8 mouse cellular contexts compared by ENCODE assay signal in genomic region chr9:36795556-36795955, GRCm38 (mm10). TPM values are rescaled to one million over a fixed set of nuclear protein-coding genes. Genes with fewer than 3 reads are reported as not detected.
DNase-seq lines count a peak whose midpoint lies in the region; ATAC-seq and TF ChIP-seq lines count a peak whose summit lies in the region.
"Had no signal": no experiment of that assay in that cellular context is flagged by ENCODE, and none has a peak within 500 bp of the region (broad histone marks: within the 10 kb centered on the region; RNA-seq: fewer than 3 reads in every experiment).

No protein-coding gene starts in this region.

- H3K4me1 ChIP-seq in kidney, postnatal 0 days (replicated peaks; ENCODE audit: insufficient read depth, low read length) = 0 out of 2 replicates have a peak, but pooled peaks cover 4% of the 10 kb centered on the region
- H3K4me1 ChIP-seq in kidney, embryonic 14.5 days (ENCODE audit: control insufficient read depth, insufficient read depth, low read length) = peaks cover 8% of the 10 kb centered on the region; the same call in 1 of the 2 replicates
- H3K4me1 ChIP-seq in ES-E14 (ENCODE audit: control insufficient read depth in 2 of 2, insufficient read depth in 2 of 2, low read length in 2 of 2, poor library complexity in 1 of 2) = peaks cover 14 to 18% of the 10 kb centered on the region in 2 experiments
- peaks cover 16% of the 10 kb centered on the region for H3K4me1 ChIP-seq in embryonic facial prominence, embryonic 15.5 days
- peaks cover 19% of the 10 kb centered on the region for H3K4me1 ChIP-seq in midbrain, embryonic 12.5 days

- no peak overlapping the region for H3K9ac ChIP-seq in kidney, postnatal 0 days (ENCODE audit: low read depth, low read length)
- H3K9ac ChIP-seq in kidney, embryonic 14.5 days (ENCODE audit: low read depth, low read length) = no peak overlapping the region
- H3K9ac ChIP-seq in ES-E14 (ENCODE audit: insufficient read depth, low read depth, low read length, poor library complexity, severe bottlenecking) = no peak overlapping the region; the same call in 1 of the 2 replicates
- no peak overlapping the region for H3K9ac ChIP-seq in embryonic facial prominence, embryonic 15.5 days
- H3K9ac ChIP-seq in midbrain, embryonic 12.5 days (replicated peaks) = no peak overlapping the region

- 0 out of 2 replicates have a peak overlapping the region, but pooled peaks have one; percentile 93 for H3K4me2 ChIP-seq in kidney, postnatal 0 days (ENCODE audit: low read length)
- no peak overlapping the region; the same call in 1 of the 2 replicates for H3K4me2 ChIP-seq in kidney, embryonic 14.5 days (replicated peaks; ENCODE audit: low read depth, low read length)
- peak overlapping the region; percentile 72 for H3K4me2 ChIP-seq in embryonic facial prominence, embryonic 15.5 days (replicated peaks)
- H3K4me2 ChIP-seq in midbrain, embryonic 12.5 days (replicated peaks) = peak overlapping the region; percentile 92; the same call in 1 of the 2 replicates

- no peak for TF ChIP-seq CTCF in kidney, postnatal 0 days (IDR thresholded peaks at IDR 0.05; ENCODE audit: low read depth)

- peaks cover 13% of the 10 kb centered on the region; the same call in 1 of the 2 replicates for H3K36me3 ChIP-seq in kidney, postnatal 0 days (ENCODE audit: insufficient read depth, low read length)
- peaks cover 17% of the 10 kb centered on the region; the same call in 1 of the 2 replicates for H3K36me3 ChIP-seq in kidney, embryonic 14.5 days (ENCODE audit: control insufficient read depth, insufficient read depth, low read length)
- peaks cover 17% of the 10 kb centered on the region for H3K36me3 ChIP-seq in ES-E14 (ENCODE audit: control insufficient read depth, insufficient read depth, low read length, poor library complexity, severe bottlenecking)
- peaks cover 21% of the 10 kb centered on the region for H3K36me3 ChIP-seq in embryonic facial prominence, embryonic 15.5 days
- peaks cover 21% of the 10 kb centered on the region for H3K36me3 ChIP-seq in midbrain, embryonic 12.5 days

- no peak overlapping the region for H3K4me3 ChIP-seq in kidney, postnatal 0 days (replicated peaks; ENCODE audit: low read depth, low read length)
- no peak overlapping the region for H3K4me3 ChIP-seq in kidney, embryonic 14.5 days (ENCODE audit: low read length)
- peak overlapping the region; percentile 98; a peak in 3 of 4 replicates for H3K4me3 ChIP-seq in ES-E14 (ENCODE audit: insufficient read depth in 1 of 2, low read depth in 1 of 2, low read length in 2 of 2, poor library complexity in 1 of 2, severe bottlenecking in 1 of 2)
- H3K4me3 ChIP-seq in embryonic facial prominence, embryonic 15.5 days (replicated peaks) = peak overlapping the region; percentile 94
- H3K4me3 ChIP-seq in midbrain, embryonic 12.5 days = no peak overlapping the region

- H3K27ac ChIP-seq in kidney, postnatal 0 days = no peak overlapping the region
- H3K27ac ChIP-seq in kidney, embryonic 14.5 days (ENCODE audit: low read depth, low read length) = no peak overlapping the region
- H3K27ac ChIP-seq in ES-E14 (ENCODE audit: insufficient read depth, low read depth, low read length, poor library complexity, severe bottlenecking) = no peak overlapping the region; the same call in 1 of the 2 replicates
- H3K27ac ChIP-seq in embryonic facial prominence, embryonic 15.5 days (replicated peaks) = no peak overlapping the region
- H3K27ac ChIP-seq in midbrain, embryonic 12.5 days (replicated peaks) = no peak overlapping the region

- H3K9me3 ChIP-seq in kidney, postnatal 0 days (replicated peaks; ENCODE audit: low read length) = no peaks in the 10 kb centered on the region
- H3K9me3 ChIP-seq in kidney, embryonic 14.5 days (ENCODE audit: control insufficient read depth, low read length) = no peaks in the 10 kb centered on the region
- H3K9me3 ChIP-seq in ES-E14 (ENCODE audit: control insufficient read depth, insufficient read depth, low read depth, low read length) = no peaks in the 10 kb centered on the region
- H3K9me3 ChIP-seq in embryonic facial prominence, embryonic 15.5 days (replicated peaks) = no peaks in the 10 kb centered on the region
- no peaks in the 10 kb centered on the region for H3K9me3 ChIP-seq in midbrain, embryonic 12.5 days

- ATAC-seq in kidney, postnatal 0 days (replicated peaks; ENCODE audit: low FRiP score, low read depth) = no peak
- ATAC-seq in kidney, embryonic 14.5 days (ENCODE audit: low FRiP score, low TSS enrichment) = no peak
- ATAC-seq in embryonic facial prominence, embryonic 15.5 days (ENCODE audit: insufficient number of reproducible peaks, low FRiP score, low TSS enrichment, low read depth) = no peak
- no peak for ATAC-seq in midbrain, embryonic 12.5 days (ENCODE audit: low FRiP score, low read depth)
- ATAC-seq in inflammation-experienced regulatory T-cells, adult 6 months = no peak

- 65% methylated on average over 1 of the region's 1 CpGs for WGBS in kidney, postnatal 0 days
- 62% methylated on average over 1 of the region's 1 CpGs for WGBS in kidney, embryonic 14.5 days
- 68% methylated on average over 1 of the region's 1 CpGs for WGBS in embryonic facial prominence, embryonic 15.5 days
- 96% methylated on average over 1 of the region's 1 CpGs for WGBS in midbrain, embryonic 12.5 days

- in situ Hi-C loops in ES-E14 (cut with MboI; ENCODE audit: low sequenced_read_pairs in 2 of 2, unreplicated experiment in 2 of 2) = no loop called here

- no peaks in the 10 kb centered on the region for H3K27me3 ChIP-seq in kidney, postnatal 0 days (ENCODE audit: insufficient read depth, low read length)
- H3K27me3 ChIP-seq in kidney, embryonic 14.5 days (ENCODE audit: control insufficient read depth, insufficient read depth, low read length) = no peaks in the 10 kb centered on the region
- no peaks in the 10 kb centered on the region for H3K27me3 ChIP-seq in embryonic facial prominence, embryonic 15.5 days
- no peaks in the 10 kb centered on the region for H3K27me3 ChIP-seq in midbrain, embryonic 12.5 days

- no peak for DNase-seq in kidney, postnatal 0 days (ENCODE audit: low spot score)
- DNase-seq in ES-E14 (ENCODE audit: low read depth, low spot score) = no peak
- no peak for DNase-seq in frontal cortex, postnatal 14 days (ENCODE audit: low spot score in 2 of 2)
- DNase-seq: left cerebral cortex, postnatal 4 days had no signal

TF ChIP-seq in ES-E14, 5 proteins besides CTCF, POLR2A, EP300 and RAD21:
- no peak for TF ChIP-seq HCFC1 (IDR thresholded peaks at IDR 0.05; ENCODE audit: borderline replicate concordance, insufficient read depth, low read length)
- no peak for TF ChIP-seq MAFK (IDR thresholded peaks at IDR 0.05; ENCODE audit: insufficient read depth, low read depth, low read length)
- TF ChIP-seq CHD2 (IDR thresholded peaks at IDR 0.05; ENCODE audit: low read depth, low read length) = no peak
- no peak for TF ChIP-seq ZNF384 (IDR thresholded peaks at IDR 0.05; ENCODE audit: low read depth, low read length)
- TF ChIP-seq ZC3H11A (IDR thresholded peaks at IDR 0.05; ENCODE audit: borderline replicate concordance, low read depth, low read length) = no peak

RNA-seq across cellular contexts. Expression of gene Ei24, which starts 1.6 kb away (rescaled TPM):
- polyA plus RNA-seq in kidney, postnatal 0 days (2015; fragmentation: Nextera tagmentation; extraction: Ambion mirVana) = 111 and 115 TPM in 2 replicates
- 49.2 and 72.4 TPM in 2 replicates for polyA plus RNA-seq in kidney, embryonic 14.5 days (2014; fragmentation: Nextera tagmentation; extraction: Ambion mirVana)
- total RNA-seq in ES-E14 (2012; rRNA removed) = 104 and 105 TPM in 2 replicates
- 101 TPM in 2 replicates for polyA plus RNA-seq in embryonic facial prominence, embryonic 15.5 days (2015; fragmentation: Nextera tagmentation; extraction: Ambion mirVana)
- 107 and 109 TPM in 2 replicates for polyA plus RNA-seq in midbrain, embryonic 12.5 days (2016; fragmentation: Nextera tagmentation; extraction: Ambion mirVana)
- 10 to 100 TPM; 13.2 to 20.3 (median 16.4) TPM for polyA plus RNA-seq in inflammation-experienced regulatory T-cells, adult 6 months (2017; shearing (Covaris generic))

RNA-seq across cellular contexts. Expression of gene Fez1, which starts 26.1 kb away (rescaled TPM):
- polyA plus RNA-seq in kidney, postnatal 0 days (2015; fragmentation: Nextera tagmentation; extraction: Ambion mirVana) = 2.5 and 2.6 TPM in 2 replicates
- polyA plus RNA-seq in kidney, embryonic 14.5 days (2014; fragmentation: Nextera tagmentation; extraction: Ambion mirVana) = 5.4 and 5.5 TPM in 2 replicates
- 5.0 and 5.8 TPM in 2 replicates for total RNA-seq in ES-E14 (2012; rRNA removed)
- 48.2 and 53.9 TPM in 2 replicates for polyA plus RNA-seq in embryonic facial prominence, embryonic 15.5 days (2015; fragmentation: Nextera tagmentation; extraction: Ambion mirVana)
- 452 and 456 TPM in 2 replicates for polyA plus RNA-seq in midbrain, embryonic 12.5 days (2016; fragmentation: Nextera tagmentation; extraction: Ambion mirVana)
- not detected for polyA plus RNA-seq in inflammation-experienced regulatory T-cells, adult 6 months (2017; shearing (Covaris generic))

RNA-seq across cellular contexts. Expression of gene Stt3a, which starts 28.1 kb away (rescaled TPM):
- 184 and 224 TPM in 2 replicates for polyA plus RNA-seq in kidney, postnatal 0 days (2015; fragmentation: Nextera tagmentation; extraction: Ambion mirVana)
- 179 and 240 TPM in 2 replicates for polyA plus RNA-seq in kidney, embryonic 14.5 days (2014; fragmentation: Nextera tagmentation; extraction: Ambion mirVana)
- 459 and 494 TPM in 2 replicates for total RNA-seq in ES-E14 (2012; rRNA removed)
- 266 and 270 TPM in 2 replicates for polyA plus RNA-seq in embryonic facial prominence, embryonic 15.5 days (2015; fragmentation: Nextera tagmentation; extraction: Ambion mirVana)
- polyA plus RNA-seq in midbrain, embryonic 12.5 days (2016; fragmentation: Nextera tagmentation; extraction: Ambion mirVana) = 132 and 165 TPM in 2 replicates
- polyA plus RNA-seq in inflammation-experienced regulatory T-cells, adult 6 months (2017; shearing (Covaris generic)) = 100 to 1,000 TPM; 237 to 338 (median 247) TPM

Comparison
In these comparisons a context has a peak if more than half of its experiments do, and no peak if none do; other contexts are left out.
1. H3K4me3 ChIP-seq: peak in ES-E14 (2 of 2) and embryonic facial prominence, embryonic 15.5 days (single experiment); none in kidney, postnatal 0 days (single experiment), kidney, embryonic 14.5 days (single experiment) and midbrain, embryonic 12.5 days (single experiment).